Mouse (Mus musculus) MN1 (cell line): ENCODE measurements around the gene Gas2.

Source experiments
- DNase-seq: peaks from one replicate; pipeline ENCODE4 v3.0.0-alpha.2; 2016; ENCODE audit warnings: low spot score

Gas2 gene

GRCm38 (mm10) chr7:51885345-51885744, 23.5 kb downstream of the Gas2 start:
- DNase-seq, result no peak

- no peak for DNase-seq
Observed at GRCm38 (mm10) chr7:51887678-51888567, 26.1 kb downstream of the Gas2 start.

- no peak for DNase-seq
Observed at GRCm38 (mm10) chr7:51889601-51890000, 27.8 kb downstream of the Gas2 start.

GRCm38 (mm10) chr7:51892224-51892965, 30.6 kb downstream of the Gas2 start:
- no peak for DNase-seq

- DNase-seq, result no peak
Observed at GRCm38 (mm10) chr7:51893008-51893407, 31.2 kb downstream of the Gas2 start.

GRCm38 (mm10) chr7:51894133-51894801, 32.5 kb downstream of the Gas2 start:
- no peak for DNase-seq

- DNase-seq, result no peak
Observed at GRCm38 (mm10) chr7:51894939-51895338, 33.1 kb downstream of the Gas2 start.

GRCm38 (mm10) chr7:51899066-51899465, 37.3 kb downstream of the Gas2 start:
- no peak for DNase-seq

GRCm38 (mm10) chr7:51913292-51914050, 51.7 kb downstream of the Gas2 start:
- no peak for DNase-seq

- no peak for DNase-seq
Observed at GRCm38 (mm10) chr7:51914132-51914531, 52.3 kb downstream of the Gas2 start.

GRCm38 (mm10) chr7:51928761-51929519, 67.1 kb downstream of the Gas2 start:
- DNase-seq, result no peak

GRCm38 (mm10) chr7:51931217-51931616, 69.4 kb downstream of the Gas2 start:
- no peak for DNase-seq

- DNase-seq, result no peak
Observed at GRCm38 (mm10) chr7:51937337-51937736, 75.5 kb downstream of the Gas2 start.

- no peak for DNase-seq
Observed at GRCm38 (mm10) chr7:51940461-51940860, 78.6 kb downstream of the Gas2 start.

GRCm38 (mm10) chr7:51955424-51956041, 93.7 kb downstream of the Gas2 start:
- DNase-seq, result no peak

GRCm38 (mm10) chr7:51957766-51958165, 96.0 kb downstream of the Gas2 start:
- DNase-seq, result no peak

GRCm38 (mm10) chr7:51960698-51961374, 99.0 kb downstream of the Gas2 start:
- DNase-seq, result no peak

- no peak for DNase-seq
Observed at GRCm38 (mm10) chr7:51962219-51962952, 100.6 kb downstream of the Gas2 start.

GRCm38 (mm10) chr7:51964681-51965080, 102.9 kb downstream of the Gas2 start:
- DNase-seq, result no peak
